Mouse (Mus musculus) G1E (cell line): ENCODE data around the gene Rasa3.

Experiments
- CTCF ChIP-seq: IDR thresholded peaks from 2 replicates; pipeline ENCODE4 v1.5.1; 2012; ENCODE audit warnings: low read depth, low read length, inconsistent platforms, mixed read lengths
- GATA1 ChIP-seq: IDR thresholded peaks from 2 replicates; pipeline ENCODE4 v1.6.1; 2012; ENCODE audit warnings: borderline replicate concordance, low read length, inconsistent platforms, mixed read lengths
- POLR2AphosphoS5 ChIP-seq: IDR thresholded peaks from 2 replicates; pipeline ENCODE4 v1.6.1; 2012; ENCODE audit warnings: low read depth, low read length, inconsistent platforms; ENCODE audit not compliant: insufficient replicate concordance
- TAL1 ChIP-seq: conservative IDR thresholded peaks from 2 replicates; pipeline ENCODE4 v1.6.1; 2012; ENCODE audit warnings: low read depth, low read length, inconsistent platforms, mixed read lengths

- TF ChIP-seq CTCF: no peak
- no peak for TF ChIP-seq GATA1
- TF ChIP-seq POLR2AphosphoS5: no peak
- no peak for TF ChIP-seq TAL1
Measured at GRCm38 (mm10) chr8:13708514-13708913, 31.1 kb upstream of the Rasa3 start.
